Mouse (Mus musculus) mammary gland, adult 2 months (tissue): ENCODE measurements around the gene Aire. TPM values are rescaled to one million over a fixed set of nuclear protein-coding genes. Genes with fewer than 3 reads are reported as not detected.

Experiments
- polyA plus RNA-seq: library from polyadenylated mRNA; depleted of rRNA; stranded (reverse); fragments of >200 nt; gene quantifications from 2 replicates; pipeline ENCODE4 v1.2.3, GENCODE M21; 2012; ENCODE audit warnings: low replicate concordance; rRNA removed

Aire gene
- 1.9 and 5.8 TPM in 2 replicates for polyA plus RNA-seq

DNA sequence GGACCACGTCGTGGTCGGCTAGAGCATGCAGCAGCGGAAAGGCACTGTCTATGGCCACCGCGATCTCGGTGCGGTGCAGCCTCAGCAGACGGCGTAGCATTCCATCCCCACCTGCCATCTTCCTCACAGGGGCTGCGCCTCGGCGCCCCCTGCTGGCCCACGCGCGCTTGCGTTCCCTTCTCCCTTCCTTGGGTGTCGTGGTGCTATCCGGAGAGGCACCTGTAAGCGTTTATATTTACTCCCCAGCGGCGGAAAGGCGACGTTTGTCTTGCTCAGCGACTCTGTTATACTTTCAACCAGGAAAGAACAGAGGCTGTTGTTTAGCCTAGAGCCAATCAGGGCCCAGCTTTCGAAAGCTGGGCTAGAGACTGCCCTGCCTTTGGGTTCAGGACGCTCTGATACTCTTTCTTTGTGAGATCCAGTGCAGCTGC is at the start of gene Aire:
Gene Aire, minus strand, starts transcription at position 205 of the 431 bp plus-strand sequence.

DNA sequence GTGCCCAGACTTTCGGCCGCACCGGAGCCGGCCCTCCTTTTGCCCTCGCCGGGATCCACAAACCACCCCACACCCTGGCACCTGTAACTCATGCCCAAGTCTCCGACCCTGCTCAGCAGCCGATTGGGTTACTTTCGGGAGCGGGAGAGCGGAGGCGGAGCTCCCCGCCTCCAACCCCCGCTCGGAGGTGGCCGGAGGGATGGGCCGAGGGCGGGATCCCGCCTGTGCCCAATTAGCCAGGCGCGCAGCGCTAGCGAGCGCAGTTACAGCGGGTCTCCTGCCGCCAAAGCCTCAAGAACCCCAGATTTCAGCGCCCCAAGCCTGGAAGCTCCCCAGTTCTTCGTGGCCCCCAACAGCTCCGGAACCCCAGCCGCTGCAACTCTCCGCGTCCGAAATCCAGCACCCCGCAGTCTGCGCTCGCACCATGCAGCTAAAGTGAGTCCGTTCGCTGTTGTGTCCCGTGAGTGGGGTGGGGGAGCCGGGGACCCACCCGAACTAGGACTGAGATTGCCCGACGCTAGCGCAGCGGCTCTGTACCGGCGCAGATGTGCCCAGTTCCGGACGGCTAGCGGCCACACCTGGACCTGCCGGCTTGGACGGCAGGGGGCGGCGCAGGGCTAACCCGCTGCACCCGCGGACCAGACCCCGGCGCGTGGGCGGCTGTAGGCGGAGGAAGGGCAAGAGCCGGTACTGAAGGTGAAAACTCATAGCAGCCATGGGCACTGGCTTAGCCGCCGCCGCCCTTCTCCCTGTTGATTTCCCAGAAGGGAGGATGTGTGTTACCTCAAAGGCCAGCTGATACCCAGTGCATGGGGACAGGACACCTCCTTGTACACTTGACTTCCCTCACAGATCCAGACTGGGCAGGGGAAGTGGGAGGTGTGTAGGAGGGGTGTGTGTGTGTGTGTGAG is 25.9 kb upstream of the Aire start, which contains the start of gene Icosl:
Gene Icosl, plus strand, starts transcription at position 202 of the 911 bp plus-strand sequence.

DNA sequence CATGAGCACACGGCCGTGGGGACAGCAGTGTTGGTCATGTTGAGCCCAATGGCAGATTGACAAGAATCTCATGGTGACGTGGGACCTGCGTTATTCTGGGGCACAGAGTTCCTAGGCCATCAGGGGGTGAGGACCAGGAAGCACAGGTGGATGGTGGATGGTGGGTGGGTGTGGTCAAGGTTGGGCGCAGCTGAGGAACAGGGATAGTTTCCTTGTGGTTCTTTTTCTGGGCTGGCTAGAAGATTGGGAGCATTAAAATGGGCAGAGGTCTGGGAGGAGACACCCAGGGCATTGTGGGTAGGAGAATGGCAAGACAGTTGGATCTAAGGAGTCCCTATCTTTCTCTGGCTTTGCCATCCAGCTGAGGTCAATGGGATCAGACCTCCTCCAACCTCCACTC is 1.8 kb downstream of the Aire start, which contains the start of gene Dnmt3l:
Gene Dnmt3l, plus strand, starts transcription at position 301 of the 400 bp plus-strand sequence.

DNA sequence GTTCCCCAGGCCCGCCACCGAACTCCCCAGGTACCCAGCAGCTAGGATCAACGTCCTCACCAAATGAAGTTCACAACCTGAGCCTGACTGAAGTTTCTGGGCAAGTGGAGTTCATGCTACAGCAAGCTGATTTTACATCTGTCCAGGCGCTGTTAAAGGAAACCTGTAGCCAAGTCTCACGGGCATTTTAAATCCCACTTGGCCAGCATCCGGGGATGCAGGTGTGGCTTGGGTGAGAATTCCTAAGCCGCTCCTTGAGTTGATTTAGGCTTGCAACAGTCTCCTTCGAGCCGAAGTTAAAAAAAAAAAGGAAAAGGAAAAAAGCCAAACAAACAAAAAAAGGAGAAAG is 33.5 kb downstream of the Aire start, which contains the start of gene Pfkl:
Gene Pfkl, minus strand, starts transcription at position 139 of the 349 bp plus-strand sequence.

Other genes starting within 250 kb of the Aire start
- gene Gm9639, start 248.5 kb downstream of the Aire start, polyA plus RNA-seq = not detected in 2 replicates
- gene Gm19668, start 244.5 kb downstream of the Aire start, polyA plus RNA-seq = not detected in 2 replicates
- not detected in 2 replicates for gene Gm9507, start 231.8 kb downstream of the Aire start, polyA plus RNA-seq
- gene Gm2696, start 228.9 kb downstream of the Aire start, polyA plus RNA-seq = not detected in 2 replicates
- not detected in 2 replicates for gene Krtap10-4, start 216.5 kb downstream of the Aire start, polyA plus RNA-seq
- not detected in 2 replicates for gene Krtap10-10, start 207.7 kb downstream of the Aire start, polyA plus RNA-seq
- not detected in 2 replicates for gene Gm36176, start 196.8 kb downstream of the Aire start, polyA plus RNA-seq
- gene Gm10318, start 190.8 kb downstream of the Aire start, polyA plus RNA-seq = not detected in 2 replicates
- not detected in 2 replicates for gene Gm3285, start 181.6 kb downstream of the Aire start, polyA plus RNA-seq
- 3.1 and 4.6 TPM in 2 replicates for gene Lrrc3, start 141.1 kb downstream of the Aire start, polyA plus RNA-seq
- gene Trpm2, start 73.0 kb downstream of the Aire start, polyA plus RNA-seq = 4.3 and 5.9 TPM in 2 replicates
- gene 1810043G02Rik, start 65.1 kb downstream of the Aire start, polyA plus RNA-seq = 44.5 and 83.3 TPM in 2 replicates
- 168 and 171 TPM in 2 replicates for gene Pfkl, start 33.5 kb downstream of the Aire start, polyA plus RNA-seq
- gene Dnmt3l, start 1.7 kb downstream of the Aire start, polyA plus RNA-seq = 3.0 and 3.2 TPM in 2 replicates
- gene Icosl, start 25.7 kb upstream of the Aire start, polyA plus RNA-seq = 44.8 and 47.5 TPM in 2 replicates
- 209 and 350 TPM in 2 replicates for gene D10Jhu81e, start 126.2 kb upstream of the Aire start, polyA plus RNA-seq
- gene Pwp2, start 141.5 kb upstream of the Aire start, polyA plus RNA-seq = 10.2 and 12.9 TPM in 2 replicates
- gene Trappc10, start 201.0 kb upstream of the Aire start, polyA plus RNA-seq = 54.3 and 64.9 TPM in 2 replicates